Mouse (Mus musculus) urinary bladder, postnatal 25 days (tissue): ENCODE data around the gene Msi2.

Experiments
- DNase-seq: peaks from one replicate; pipeline ENCODE4 v3.0.0; 2022; ENCODE audit warnings: low spot score

Gene Msi2

DNA sequence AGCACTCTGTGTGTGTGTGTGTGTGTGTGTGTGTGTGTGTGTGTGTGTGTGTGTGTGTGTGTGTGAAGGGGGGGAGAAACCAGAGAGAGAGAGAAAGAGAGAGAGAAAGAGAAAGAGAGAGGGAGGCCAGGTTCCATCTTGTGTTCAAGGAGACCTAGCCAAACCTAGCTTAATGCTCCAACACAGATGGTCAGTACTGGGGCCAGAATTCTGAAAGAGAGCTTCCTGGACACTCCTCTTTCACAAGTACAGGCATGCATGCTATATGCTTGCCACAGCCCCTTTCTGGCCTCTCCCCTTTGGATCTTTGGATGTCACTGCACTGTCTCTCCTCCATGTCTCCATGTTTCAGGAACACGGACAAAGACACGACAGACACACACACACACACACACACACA lies 41.7 kb downstream of the Msi2 start:
- no peak for DNase-seq

DNA sequence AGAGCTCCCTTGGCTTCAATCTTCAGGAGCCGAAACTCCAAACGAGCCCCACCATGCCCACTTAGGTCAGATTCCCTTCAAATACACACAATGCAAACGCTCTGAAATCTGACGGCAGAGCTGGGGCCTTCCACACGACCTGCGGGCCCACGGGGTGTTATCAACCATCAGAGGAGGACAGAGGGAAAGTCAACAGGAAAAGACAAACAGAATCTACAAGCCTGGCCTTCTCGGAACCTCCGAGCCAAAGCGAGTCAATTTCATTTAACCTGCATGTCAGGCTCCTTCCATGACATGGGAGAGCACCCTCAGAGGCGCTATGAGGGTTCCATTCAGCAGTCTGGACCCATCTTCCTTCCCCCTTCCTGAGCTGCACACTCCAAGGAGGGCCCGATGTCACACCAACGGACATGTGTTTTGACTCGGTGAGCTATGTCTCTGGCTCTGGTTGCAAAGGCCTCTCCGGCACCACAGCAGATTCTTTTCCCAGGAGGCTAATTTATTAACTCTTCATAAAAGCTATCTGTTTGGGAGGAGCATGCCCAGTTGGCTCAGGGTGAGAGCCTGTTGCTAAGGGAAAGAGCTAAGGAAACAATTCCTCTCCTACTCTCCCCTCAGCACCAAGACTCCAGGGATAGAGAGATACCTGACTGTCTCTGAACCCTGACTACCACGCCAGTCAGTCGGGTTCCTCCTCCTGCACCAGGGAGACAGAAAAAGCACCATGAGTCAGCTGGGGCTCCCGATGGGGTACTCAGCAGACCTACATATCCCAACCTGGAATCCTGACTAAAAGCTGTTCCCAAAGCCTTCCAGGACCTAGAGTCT lies 42.6 kb downstream of the Msi2 start:
- DNase-seq = no peak

DNA sequence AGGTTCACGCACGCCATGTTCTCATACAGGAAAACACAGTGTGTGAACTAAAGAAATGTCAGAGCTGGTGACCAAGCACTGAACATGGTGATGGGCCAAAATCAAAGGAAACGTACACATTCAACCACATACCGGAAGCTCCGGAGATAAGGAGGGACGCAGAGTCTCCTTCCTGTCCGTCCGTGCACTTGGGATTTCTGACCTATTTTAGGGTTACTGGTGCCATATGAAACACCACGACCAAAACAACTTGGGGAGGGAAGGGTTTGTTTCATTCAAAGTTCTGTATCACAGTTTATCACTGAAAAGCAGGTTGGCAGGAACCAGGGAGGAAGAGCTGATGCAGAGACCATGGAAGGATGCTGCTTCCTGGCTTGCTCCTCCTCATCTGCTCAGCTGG lies 44.2 kb downstream of the Msi2 start:
- DNase-seq = no peak

GRCm38 (mm10) chr11:88670925-88671324 lies 47.4 kb downstream of the Msi2 start:
- no peak for DNase-seq

GRCm38 (mm10) chr11:88669106-88669505 lies 49.2 kb downstream of the Msi2 start:
- no peak for DNase-seq

- DNase-seq = no peak
These were observed 50.0 kb downstream of the Msi2 start for GRCm38 (mm10) chr11:88668345-88668744.

GRCm38 (mm10) chr11:88665799-88666198 lies 52.5 kb downstream of the Msi2 start:
- DNase-seq = no peak

- DNase-seq = no peak
These were observed 56.7 kb downstream of the Msi2 start for GRCm38 (mm10) chr11:88661444-88662180.

DNA sequence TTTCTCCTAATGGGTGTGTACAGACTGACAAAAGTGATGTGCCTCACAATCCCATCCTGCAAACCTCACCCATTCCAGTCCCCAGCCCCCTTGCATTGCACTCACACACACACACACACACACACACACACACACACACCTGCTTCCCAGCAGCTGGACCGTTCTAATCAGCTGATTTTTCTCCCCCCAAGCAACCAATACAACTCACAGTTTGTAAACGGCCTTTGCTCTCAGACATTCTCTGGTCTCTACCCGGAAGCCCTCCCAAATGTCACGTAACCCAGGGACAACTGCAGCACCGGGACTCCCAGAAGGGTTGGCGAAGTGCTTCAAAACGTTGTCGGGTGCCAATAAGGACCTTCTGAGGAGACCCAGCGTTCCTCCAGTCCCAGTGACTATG lies 57.9 kb downstream of the Msi2 start:
- DNase-seq = no peak

DNA sequence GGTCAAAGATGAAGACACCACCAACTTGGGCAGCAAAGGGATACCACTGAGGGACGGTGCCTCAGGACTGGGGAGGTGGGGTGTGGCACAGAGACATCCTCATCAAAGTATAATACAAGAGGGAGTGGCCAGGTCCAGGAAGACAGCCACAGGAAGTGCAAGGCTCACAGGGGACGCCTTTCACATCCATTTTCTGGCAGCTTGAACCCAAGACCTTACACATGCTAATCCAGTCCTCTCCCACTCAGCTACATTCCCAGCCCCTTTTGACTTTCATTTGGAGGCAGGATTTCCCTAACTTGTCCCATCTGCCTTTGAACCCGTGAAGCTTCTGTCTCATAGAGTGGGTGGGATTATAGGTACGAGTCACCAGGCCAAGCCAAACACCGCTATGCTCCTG lies 59.4 kb downstream of the Msi2 start:
- no peak for DNase-seq

DNA sequence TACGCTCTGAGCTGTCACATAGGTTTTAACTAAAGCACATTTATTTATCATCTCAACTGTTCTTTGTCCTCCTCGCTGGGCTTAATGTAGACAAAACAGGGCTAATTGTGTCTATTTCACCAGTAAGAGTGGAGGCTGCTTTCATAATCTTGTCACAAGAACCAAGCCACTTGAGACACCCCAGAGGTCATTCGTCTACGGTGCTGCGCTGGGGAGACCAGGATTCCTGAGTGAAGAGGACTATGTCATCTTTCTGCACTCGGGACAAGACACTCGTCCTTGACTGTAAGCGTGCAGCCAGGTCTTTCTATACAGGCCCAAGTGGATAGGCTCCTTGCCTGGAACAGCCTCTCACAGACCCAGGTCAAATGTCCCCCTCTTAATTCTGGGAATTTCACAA lies 62.5 kb downstream of the Msi2 start:
- no peak for DNase-seq

- no peak for DNase-seq
These were observed 63.1 kb downstream of the Msi2 start for GRCm38 (mm10) chr11:88655214-88655566.

DNA sequence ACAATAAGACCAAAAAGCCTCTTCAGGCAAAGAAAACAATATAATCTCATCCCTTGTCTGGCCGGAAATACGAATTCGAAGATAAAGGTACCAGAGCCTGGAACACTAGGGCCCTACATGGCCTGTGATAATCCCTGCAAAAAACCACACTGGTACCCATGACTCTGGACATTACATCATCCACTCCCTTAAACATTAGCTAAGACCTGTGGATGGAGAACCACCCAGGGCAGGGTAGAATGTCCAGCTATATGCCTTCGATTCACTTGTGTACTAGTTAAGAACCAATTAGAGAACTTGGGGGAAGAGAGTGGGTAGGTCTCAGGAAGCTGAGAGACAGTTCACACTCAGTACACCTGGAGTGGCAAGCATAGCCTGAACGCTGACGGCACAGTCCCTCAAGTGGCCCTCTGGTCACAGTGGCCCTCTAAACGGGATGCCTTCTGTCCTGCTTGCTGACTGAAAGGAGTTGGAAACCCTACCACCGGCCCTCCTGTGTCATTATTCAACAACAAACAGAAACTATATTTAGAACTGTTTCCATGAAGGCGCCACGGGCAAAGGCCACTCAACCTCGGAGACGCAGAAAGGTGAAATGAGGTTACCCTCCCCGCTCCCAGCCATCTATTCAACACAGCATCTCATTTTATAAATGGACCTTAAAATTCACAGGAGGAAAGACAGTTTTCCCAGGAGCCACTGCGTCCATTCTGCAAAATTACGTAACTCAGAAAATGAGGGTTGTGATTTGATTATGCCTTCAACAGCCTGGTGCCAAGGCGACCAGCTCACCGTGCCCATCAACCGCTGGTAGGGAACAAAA lies 63.7 kb downstream of the Msi2 start:
- no peak for DNase-seq

GRCm38 (mm10) chr11:88650275-88650674 lies 68.0 kb downstream of the Msi2 start:
- DNase-seq = no peak

- DNase-seq = no peak
These were observed 69.3 kb downstream of the Msi2 start for GRCm38 (mm10) chr11:88649009-88649408.

GRCm38 (mm10) chr11:88648407-88648806 lies 69.9 kb downstream of the Msi2 start:
- no peak for DNase-seq

GRCm38 (mm10) chr11:88646493-88646892 lies 71.8 kb downstream of the Msi2 start:
- DNase-seq = no peak

- no peak for DNase-seq
These were observed 72.5 kb downstream of the Msi2 start for GRCm38 (mm10) chr11:88645821-88646220.

DNA sequence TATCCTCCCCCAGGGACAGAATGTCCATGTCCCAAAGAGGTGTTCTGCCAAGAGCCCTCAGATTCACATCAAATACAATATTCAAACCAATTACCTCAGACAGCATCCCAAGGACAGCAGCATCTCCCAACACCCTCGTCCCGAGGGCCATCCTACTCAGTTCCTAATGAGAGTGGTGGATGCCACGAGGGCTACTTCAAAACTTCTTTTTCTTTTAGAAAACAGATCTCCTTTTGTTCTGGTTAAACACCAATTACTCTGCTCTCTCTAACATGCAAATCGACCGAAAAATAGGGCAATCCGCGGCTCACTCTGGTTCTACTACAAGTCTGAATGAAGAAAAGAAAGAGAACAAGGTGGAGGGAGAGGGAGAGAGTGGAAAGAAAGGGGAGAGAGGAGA lies 73.6 kb downstream of the Msi2 start:
- DNase-seq = no peak

- DNase-seq = no peak
These were observed 78.5 kb downstream of the Msi2 start for GRCm38 (mm10) chr11:88639862-88640261.

DNA sequence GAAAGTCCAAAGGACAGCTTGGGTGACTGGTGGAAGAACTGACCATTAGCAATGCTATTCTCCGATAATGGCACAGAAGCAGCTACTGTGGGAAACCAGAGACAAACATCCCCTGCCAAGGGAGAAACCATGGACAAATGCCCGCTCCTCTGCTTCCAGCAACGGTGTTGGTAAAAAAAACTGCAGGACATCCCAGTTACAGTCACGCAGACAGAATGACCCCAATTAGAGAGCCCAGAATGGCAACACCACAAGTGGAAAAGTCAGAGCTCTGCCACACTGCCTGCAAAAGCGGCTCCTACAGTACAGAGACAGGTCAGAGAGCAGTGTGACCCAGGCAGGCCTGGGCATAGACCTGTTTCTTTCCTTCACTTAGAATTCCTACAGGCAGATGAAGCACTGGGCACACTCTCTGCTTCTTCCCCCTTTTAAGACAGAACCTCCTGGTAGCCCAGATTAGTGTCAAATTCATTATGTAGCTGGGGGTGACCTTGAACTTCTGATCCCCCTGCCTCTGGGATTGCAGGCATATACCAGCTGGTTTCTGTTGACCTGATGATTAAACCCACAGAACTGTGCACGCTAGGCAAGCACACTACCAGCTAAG lies 79.3 kb downstream of the Msi2 start:
- DNase-seq = no peak

DNA sequence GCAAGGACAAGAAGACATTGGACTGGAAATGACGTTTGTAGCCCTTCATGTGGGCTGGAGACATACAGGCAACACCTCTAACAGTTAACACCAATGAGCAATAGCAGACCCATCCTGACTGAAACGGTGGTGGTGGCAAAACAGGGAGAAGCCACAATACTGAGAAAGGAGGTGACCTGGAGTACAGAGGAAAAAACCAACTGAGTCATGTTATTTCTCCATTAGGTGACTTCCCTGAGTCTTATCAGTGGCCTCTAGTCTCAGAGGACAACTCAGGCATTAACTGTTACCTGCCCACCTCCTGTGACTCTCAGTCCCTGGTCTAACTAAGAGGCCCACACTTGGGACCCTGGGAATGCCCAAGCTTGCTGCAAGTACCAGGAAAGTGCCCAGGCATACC lies 80.1 kb downstream of the Msi2 start:
- DNase-seq = no peak
